Mouse (Mus musculus): ENCODE measurements at regions not wholly inside any gene's neighbourhood (a gene's known extent, or its start where the extent isn't known, plus 50 kb on each side); places are given as distances from the start of the nearest gene placed in this dataset.

- no peak overlapping the region for H3K9ac ChIP-seq (ENCODE audit: control insufficient read depth, low read depth, low read length, poor library complexity, severe bottlenecking)
- TF ChIP-seq EP300 (IDR thresholded peaks at IDR 0.05; ENCODE audit: low read depth in 1 of 2, low read length in 2 of 2): no peak
- no peak for TF ChIP-seq E2F4 (IDR thresholded peaks at IDR 0.05; ENCODE audit: borderline replicate concordance, low read depth, low read length)
- TF ChIP-seq POLR2A (IDR thresholded peaks at IDR 0.05; ENCODE audit: control insufficient read depth in 1 of 2, insufficient read depth in 1 of 2, low read depth in 1 of 2, low read length in 2 of 2, poor library complexity in 1 of 2): no peak
- TF ChIP-seq MAZ (IDR thresholded peaks at IDR 0.05; ENCODE audit: low read depth, low read length): no peak
- TF ChIP-seq ELF1 (IDR thresholded peaks at IDR 0.05; ENCODE audit: low read depth, low read length): no peak
- TF ChIP-seq BHLHE40 (IDR thresholded peaks at IDR 0.05; ENCODE audit: borderline replicate concordance, low read depth, low read length): no peak
- no peak for TF ChIP-seq TBP (IDR thresholded peaks at IDR 0.05; ENCODE audit: low read depth, low read length)
- H3K4me1 ChIP-seq (ENCODE audit: control insufficient read depth in 1 of 2, insufficient read depth in 2 of 2, low read length in 2 of 2): no peaks in the 10 kb centered on the region
- H3K36me3 ChIP-seq (ENCODE audit: control insufficient read depth in 1 of 2, insufficient read depth in 2 of 2, low read length in 2 of 2): no peaks in the 10 kb centered on the region
- no peaks in the 10 kb centered on the region for H3K9me3 ChIP-seq (replicated peaks; ENCODE audit: insufficient read depth, low read length)
- H3K27ac ChIP-seq (ENCODE audit: control insufficient read depth, low read depth, low read length): no peak overlapping the region
- no peaks in the 10 kb centered on the region for H3K27me3 ChIP-seq (ENCODE audit: control insufficient read depth in 1 of 2, insufficient read depth in 2 of 2, low read length in 2 of 2)
- H3K4me3 ChIP-seq (ENCODE audit: control insufficient read depth in 1 of 2, insufficient read depth in 1 of 2, low read depth in 2 of 2, low read length in 2 of 2): no peak overlapping the region
- DNase-seq (ENCODE audit: low read depth, low spot score): no peak
- H3K79me2 ChIP-seq (ENCODE audit: control insufficient read depth, insufficient read depth, low read length, poor library complexity): no peaks in the 10 kb centered on the region
These were observed 430.2 kb downstream of the Atp23 start for GRCm38 (mm10) chr10:126470838-126471491.

GRCm38 (mm10) chr10:126462770-126463169, 438.4 kb downstream of the Atp23 start:
- no peaks in the 10 kb centered on the region for H3K4me1 ChIP-seq (ENCODE audit: control insufficient read depth in 1 of 2, insufficient read depth in 2 of 2, low read length in 2 of 2)
- H3K36me3 ChIP-seq (ENCODE audit: control insufficient read depth in 1 of 2, insufficient read depth in 2 of 2, low read length in 2 of 2): no peaks in the 10 kb centered on the region
- H3K27ac ChIP-seq (ENCODE audit: control insufficient read depth, low read depth, low read length): no peak overlapping the region
- H3K9me3 ChIP-seq (replicated peaks; ENCODE audit: insufficient read depth, low read length): no peaks in the 10 kb centered on the region
- no peak overlapping the region for H3K4me3 ChIP-seq (ENCODE audit: control insufficient read depth in 1 of 2, insufficient read depth in 1 of 2, low read depth in 2 of 2, low read length in 2 of 2)
- H3K9ac ChIP-seq (ENCODE audit: control insufficient read depth, low read depth, low read length, poor library complexity, severe bottlenecking): no peak overlapping the region
- no peaks in the 10 kb centered on the region for H3K79me2 ChIP-seq (ENCODE audit: control insufficient read depth, insufficient read depth, low read length, poor library complexity)
- DNase-seq (ENCODE audit: low read depth, low spot score): no peak
- no peaks in the 10 kb centered on the region for H3K27me3 ChIP-seq (ENCODE audit: control insufficient read depth in 1 of 2, insufficient read depth in 2 of 2, low read length in 2 of 2)
- TF ChIP-seq MAFK (IDR thresholded peaks at IDR 0.05; ENCODE audit: borderline replicate concordance, low read depth, low read length) (no peak), CHD1 (IDR thresholded peaks at IDR 0.05; ENCODE audit: low read depth, low read length) (no peak), USF2 (IDR thresholded peaks at IDR 0.05; ENCODE audit: borderline replicate concordance in 1 of 2, insufficient read depth in 1 of 2, low read depth in 1 of 2, low read length in 2 of 2) (no peak), UBTF (IDR thresholded peaks at IDR 0.05; ENCODE audit: borderline replicate concordance, insufficient read depth, low read depth, low read length) (no peak), CHD2 (IDR thresholded peaks at IDR 0.05; ENCODE audit: low read length) (no peak), POLR2AphosphoS5 (IDR thresholded peaks at IDR 0.05; ENCODE audit: borderline replicate concordance, low read depth, low read length) (no peak), E2F4 (IDR thresholded peaks at IDR 0.05; ENCODE audit: borderline replicate concordance, low read depth, low read length) (no peak), MEF2A (IDR thresholded peaks at IDR 0.05; ENCODE audit: extremely low read depth, insufficient replicate concordance, low read depth, low read length, poor library complexity, severe bottlenecking) (no peak), USF1 (IDR thresholded peaks at IDR 0.05; ENCODE audit: low read depth, low read length) (no peak), GATA1 (IDR thresholded peaks at IDR 0.05; ENCODE audit: low read depth, low read length) (no peak), RAD21 (IDR thresholded peaks at IDR 0.05; ENCODE audit: low read depth, low read length) (no peak), TBP (IDR thresholded peaks at IDR 0.05; ENCODE audit: low read depth, low read length) (no peak), NELFE (IDR thresholded peaks at IDR 0.05; ENCODE audit: low read depth, low read length) (no peak), ZMIZ1 (IDR thresholded peaks at IDR 0.05; ENCODE audit: low read depth, low read length) (no peak), MYB (IDR thresholded peaks at IDR 0.05; ENCODE audit: low read depth, low read length) (no peak), KAT2A (conservative IDR thresholded peaks at IDR 0.05; ENCODE audit: low read depth, low read length) (no peak), RCOR1 (IDR thresholded peaks at IDR 0.05; ENCODE audit: low read depth, low read length) (no peak), SIN3A (IDR thresholded peaks at IDR 0.05; ENCODE audit: low read length) (no peak), CTCF (IDR thresholded peaks at IDR 0.05 in 2 of 3, conservative IDR thresholded peaks at IDR 0.05 in 1 of 3; ENCODE audit: control insufficient read depth in 1 of 3, insufficient read depth in 1 of 3, low read depth in 2 of 3, low read length in 3 of 3, poor library complexity in 1 of 3, severe bottlenecking in 1 of 3) (no peak)

Data from MEL (cell line).